Mouse (Mus musculus) embryo, embryonic 9.5 days (tissue): ENCODE measurements around the gene ccdc198.

Experiments used
- DNase-seq: peaks from one replicate; pipeline ENCODE4 v3.0.0-alpha.2; 2017; ENCODE audit errors: extremely low spot score

The ccdc198 gene

DNA sequence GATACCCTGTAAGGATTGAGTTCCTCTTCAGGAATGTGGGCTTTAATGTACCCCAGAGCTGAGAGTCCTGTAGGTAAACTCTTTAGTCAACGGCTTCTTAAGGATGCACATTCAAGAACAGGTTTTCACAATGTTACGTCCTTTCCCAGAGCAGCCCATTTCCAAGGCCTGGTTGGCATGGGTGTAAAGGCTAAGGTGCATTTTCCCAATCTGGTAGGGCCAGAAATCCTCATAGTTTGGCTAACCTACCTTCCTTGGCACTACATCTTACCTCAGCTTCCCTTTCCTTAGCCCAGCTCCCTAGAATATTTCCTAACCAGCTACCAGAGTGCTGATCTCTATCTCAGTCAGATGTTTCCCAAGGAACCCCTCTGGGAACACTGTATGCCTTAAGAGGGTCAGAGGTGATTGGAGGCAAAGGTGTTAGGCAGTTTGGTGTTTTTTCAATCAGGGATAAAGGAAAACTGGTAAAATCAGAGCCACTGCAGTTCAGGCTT, 48.2 kb downstream of the ccdc198 start:
- no peak for DNase-seq

DNA sequence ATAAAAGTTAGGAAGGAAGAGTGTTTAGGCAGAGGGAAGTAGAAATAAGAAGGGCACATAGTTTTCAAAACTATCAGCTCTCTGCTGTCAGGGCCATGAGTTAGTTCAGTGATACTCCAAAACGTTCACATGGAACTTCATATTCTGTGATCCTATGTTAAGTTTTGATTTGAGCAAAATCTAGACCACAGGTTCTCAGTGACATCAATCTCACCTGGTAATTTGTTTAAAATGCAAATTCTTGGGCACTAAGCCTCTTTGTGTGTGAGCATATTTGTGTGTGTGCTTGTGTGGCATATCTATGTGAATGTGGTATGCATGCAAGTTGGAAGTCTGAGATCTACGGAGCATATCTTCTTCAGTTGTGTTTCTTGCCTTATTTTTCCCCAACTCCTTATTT, 59.0 kb downstream of the ccdc198 start:
- no peak for DNase-seq

DNA sequence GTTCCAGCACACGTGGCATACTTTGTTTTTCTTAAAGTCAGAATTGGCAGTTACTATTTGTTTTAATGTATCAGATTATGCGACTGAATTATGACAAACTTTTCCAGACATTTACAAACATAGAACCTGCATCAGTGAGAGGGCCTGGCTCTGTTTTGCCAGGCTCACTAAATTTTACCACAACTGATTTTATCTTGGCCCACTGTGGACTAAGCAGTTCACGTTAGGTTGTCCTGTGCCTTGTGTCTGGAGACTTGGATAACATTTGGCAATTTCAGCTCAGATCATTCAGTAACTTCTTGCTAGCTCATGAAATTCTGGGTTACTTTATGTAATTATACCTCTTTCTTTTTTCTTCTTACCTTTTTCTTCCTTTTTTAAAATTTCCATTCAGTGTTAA, 65.5 kb downstream of the ccdc198 start:
- DNase-seq = no peak

DNA sequence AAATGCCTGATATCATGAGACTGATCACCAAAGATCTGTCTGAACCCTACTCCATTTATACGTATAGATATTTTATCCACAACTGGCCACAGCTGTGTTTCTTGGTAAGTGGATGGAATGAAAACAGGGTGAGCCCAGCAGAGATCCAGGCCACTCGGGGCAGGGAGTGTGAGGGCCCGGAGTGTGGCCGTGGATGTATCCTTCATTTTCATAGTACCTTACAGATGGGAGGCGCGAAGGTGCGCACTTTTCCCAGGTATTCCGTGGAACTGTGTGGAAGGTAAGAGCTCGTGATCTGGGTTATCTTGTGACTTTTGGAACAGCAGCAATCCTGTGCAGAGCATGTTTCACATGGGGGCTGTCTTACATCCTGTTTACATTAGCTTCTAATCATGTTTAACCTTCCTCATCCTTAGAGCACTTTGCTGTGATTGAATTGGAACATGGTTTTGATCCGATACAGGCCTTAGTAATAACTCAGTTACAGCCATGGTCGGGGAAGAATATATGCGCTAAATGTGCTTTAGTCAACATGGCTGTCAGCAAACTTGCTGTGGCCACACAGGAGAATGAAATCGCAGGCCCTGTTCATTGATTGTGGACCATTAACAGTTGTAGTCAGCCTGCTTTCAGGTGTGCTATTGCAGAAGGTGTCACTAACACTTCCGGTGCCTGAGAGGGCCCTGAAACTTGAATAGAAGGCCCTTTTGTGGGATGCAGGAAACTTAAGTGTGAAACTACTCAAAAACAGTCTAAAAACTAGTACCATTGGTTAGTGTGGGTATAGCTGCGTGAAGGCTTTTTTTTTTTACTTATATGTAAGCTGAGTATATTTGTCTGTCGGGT, 71.8 kb downstream of the ccdc198 start:
- DNase-seq = no peak

DNA sequence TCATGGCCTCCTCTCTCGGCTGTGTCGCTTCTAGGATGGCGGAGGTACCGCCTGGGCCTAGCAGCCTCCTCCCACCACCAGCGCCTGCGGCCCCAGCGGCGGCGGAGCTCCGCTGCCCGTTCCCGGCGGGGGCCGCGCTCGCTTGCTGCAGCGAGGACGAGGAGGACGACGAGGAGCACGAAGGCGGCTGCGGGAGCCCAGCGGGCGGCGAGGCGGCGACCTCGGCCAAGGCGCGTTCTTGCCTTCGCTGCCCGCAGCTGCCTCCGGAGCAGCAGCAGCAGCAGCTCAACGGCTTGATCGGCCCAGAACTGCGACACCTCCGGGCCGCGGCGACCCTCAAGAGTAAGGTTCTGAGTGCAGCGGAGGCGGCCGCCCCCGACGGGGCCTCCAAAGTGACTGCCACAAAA, 72.7 kb downstream of the ccdc198 start:
- DNase-seq = peak; percentile 62

DNA sequence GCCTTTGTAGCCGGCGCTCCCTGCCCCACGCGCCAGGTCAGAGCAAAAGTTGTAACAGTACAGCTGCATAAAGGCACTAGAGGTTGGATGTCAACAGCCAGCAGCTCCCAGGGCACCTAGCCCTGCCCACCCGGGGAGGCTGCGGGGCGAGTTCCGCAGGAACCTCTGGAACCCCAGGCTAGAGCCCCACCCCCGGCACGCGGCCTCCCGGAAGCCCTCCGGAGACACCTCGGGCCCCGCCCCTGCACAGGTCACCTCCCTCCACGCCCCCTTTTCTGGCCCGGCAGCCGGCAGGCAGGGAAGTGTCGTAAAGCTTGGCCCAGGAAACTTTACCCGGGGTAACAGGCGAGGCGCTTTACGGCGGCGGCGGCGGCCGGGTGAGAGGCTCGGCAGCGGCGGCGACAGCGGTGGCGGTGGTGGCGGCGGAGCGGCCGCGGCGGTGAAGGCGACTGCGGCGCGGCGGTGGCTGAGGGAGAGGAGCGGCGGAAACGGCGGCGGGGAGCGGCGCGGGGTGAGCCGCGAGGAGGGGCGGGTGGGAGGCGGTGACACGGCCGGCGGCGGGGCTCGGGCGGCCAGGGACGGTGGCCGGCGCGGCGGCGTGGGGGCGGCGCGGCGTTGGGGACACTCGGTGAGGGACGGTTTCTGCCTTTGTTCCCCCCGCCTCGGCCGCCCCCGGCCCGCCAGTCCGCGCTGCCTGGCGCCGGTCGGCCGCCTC, 73.2 kb downstream of the ccdc198 start, which contains the start of gene Naa30:
Gene Naa30, plus strand, starts transcription at position 360 of the 715 bp plus-strand sequence.
- DNase-seq = peak; percentile 97

DNA sequence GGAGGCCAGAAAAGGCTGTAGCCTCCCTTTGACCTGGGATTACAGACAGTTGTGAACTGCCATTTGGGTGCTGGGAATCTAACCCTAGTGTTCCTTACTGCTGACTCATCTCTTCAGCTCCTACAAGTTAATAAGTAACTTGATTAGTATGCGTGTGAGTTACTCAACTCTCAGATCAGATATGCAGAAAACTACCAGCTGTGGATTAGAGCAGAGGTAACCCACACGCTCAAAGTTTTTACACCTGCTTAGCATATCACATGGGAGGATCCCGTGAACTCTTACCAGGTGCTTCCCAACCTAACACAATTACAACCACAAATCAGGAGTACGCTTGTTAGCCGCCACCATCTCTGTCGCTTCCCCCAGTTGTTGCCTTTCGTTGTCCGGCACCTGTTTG, 74.0 kb downstream of the ccdc198 start:
- peak; percentile 20 for DNase-seq
